Mouse (Mus musculus): ENCODE results near the gene Gatad2a.

DNA sequence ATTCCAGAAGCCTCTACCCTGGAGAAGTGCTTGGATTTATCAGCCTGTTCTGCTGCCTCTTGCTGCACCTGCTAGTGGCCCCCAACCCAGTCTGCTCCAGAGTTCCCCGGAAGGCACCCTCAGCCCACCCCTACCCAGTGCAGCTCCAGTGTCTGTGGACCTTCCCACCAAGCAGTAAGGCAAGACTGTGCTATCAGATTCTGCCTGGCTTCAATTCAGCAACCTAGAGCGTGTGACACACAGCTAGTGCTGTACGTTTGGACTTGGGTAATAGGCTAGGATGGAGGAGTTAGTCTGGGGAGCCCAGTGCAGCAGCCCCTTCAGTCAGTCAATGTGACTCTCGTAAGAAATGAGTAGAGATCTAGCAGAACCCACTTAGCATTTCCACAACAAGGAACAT is 42.0 kb downstream of the Gatad2a start:
- TF ChIP-seq CTCF (IDR thresholded peaks at IDR 0.05) (no peak), POLR2A (IDR thresholded peaks at IDR 0.05; ENCODE audit: insufficient read depth, low read depth, low read length) (no peak), EP300 (IDR thresholded peaks at IDR 0.05; ENCODE audit: insufficient read depth, low read depth, low read length) (no peak)
